ENCODE assay signal across 10 mouse cellular contexts in genomic region chr2:21002538-21002937, GRCm38 (mm10). TPM values are rescaled to one million over a fixed set of nuclear protein-coding genes. Genes with fewer than 3 reads are reported as not detected.
DNase-seq lines count a peak whose midpoint lies in the region; ATAC-seq and TF ChIP-seq lines count a peak whose summit lies in the region.
"Had no signal": no experiment of that assay in that cellular context is flagged by ENCODE, and none has a peak within 500 bp of the region (broad histone marks: within the 10 kb centered on the region; RNA-seq: fewer than 3 reads in every experiment).

No protein-coding gene starts in this region.

- no peaks in the 10 kb centered on the region for H3K27me3 ChIP-seq in liver, embryonic 11.5 days (replicated peaks; ENCODE audit: control insufficient read depth, insufficient read depth, low read length)

- no peak for TF ChIP-seq CTCF in layer of hippocampus, adult 2 months (conservative IDR thresholded peaks at IDR 0.05)

- no peak overlapping the region for H3K4me2 ChIP-seq in liver, embryonic 11.5 days

- H3K4me3 ChIP-seq in layer of hippocampus, adult 2 months: no peak overlapping the region
- H3K4me3 ChIP-seq in liver, embryonic 11.5 days (ENCODE audit: low read depth, low read length): no peak overlapping the region

- H3K36me3 ChIP-seq in liver, embryonic 11.5 days (ENCODE audit: control insufficient read depth, insufficient read depth, low read length): no peaks in the 10 kb centered on the region

- DNase-seq in heart, adult 9 months (ENCODE audit: low spot score in 2 of 2): peak; percentile 25 to 34
- DNase-seq in heart, postnatal 25 days (ENCODE audit: low spot score): no peak
- peak; percentile 32 for DNase-seq in cerebellum, adult 9-11 months
- DNase-seq in layer of hippocampus, adult 2 months (ENCODE audit: low spot score in 2 of 2): peak; percentile 53 to 71
- DNase-seq in right cerebral cortex, postnatal 14 days: peak; percentile 38
- DNase-seq in c-Kit-positive CD71-positive TER-119-positive erythroid progenitor cells, embryonic 14.5 days (ENCODE audit: low spot score): no peak
- DNase-seq in MN1 (ENCODE audit: low spot score): no peak
- no peak for DNase-seq in liver, embryonic 11.5 days (ENCODE audit: low spot score)
- DNase-seq: thymus, adult 2 months had no signal

- H3K27ac ChIP-seq in layer of hippocampus, adult 2 months: peak overlapping the region; percentile 82
- no peak overlapping the region for H3K27ac ChIP-seq in liver, embryonic 11.5 days (ENCODE audit: low read depth, low read length)
- H3K27ac ChIP-seq: macrophage had no signal

- H3K9me3 ChIP-seq in liver, embryonic 11.5 days (ENCODE audit: control insufficient read depth, low read length): no peaks in the 10 kb centered on the region

- no peak overlapping the region for H3K9ac ChIP-seq in liver, embryonic 11.5 days (ENCODE audit: low read depth, low read length)

- intact Hi-C loops in heart, postnatal 25 days (cut with DNase I): no loop called here

- no peaks in the 10 kb centered on the region for H3K4me1 ChIP-seq in liver, embryonic 11.5 days (replicated peaks; ENCODE audit: control insufficient read depth, insufficient read depth, low read length)

- whole genome bisulfite sequencing in liver, embryonic 11.5 days: 82% methylated on average over 8 of the region's 8 CpGs

- no peak for ATAC-seq in liver, embryonic 11.5 days (replicated peaks; ENCODE audit: low FRiP score)

RNA-seq across cellular contexts. Expression of gene Arhgap21, which starts 33.9 kb away (rescaled TPM):
- 10 to 100 TPM; 70.6 to 77.9 TPM for total RNA-seq in heart, postnatal 25 days (2021)
- total RNA-seq in layer of hippocampus, adult 2 months (2021): 100 to 1,000 TPM; 358 to 386 TPM
- 14.2 and 15.3 TPM in 2 replicates for polyA plus RNA-seq in liver, embryonic 11.5 days (2014; fragmentation: Nextera tagmentation; extraction: Ambion mirVana)

Comparison
In these comparisons a context has a peak if more than half of its experiments do, and no peak if none do; other contexts are left out.
1. DNase-seq: peak in heart, adult 9 months (2 of 2), cerebellum, adult 9-11 months (single experiment), layer of hippocampus, adult 2 months (2 of 2) and right cerebral cortex, postnatal 14 days (single experiment); none in heart, postnatal 25 days (single experiment), c-Kit-positive CD71-positive TER-119-positive erythroid progenitor cells, embryonic 14.5 days (single experiment), MN1 (single experiment) and liver, embryonic 11.5 days (single experiment).
2. RNA of gene Arhgap21, which starts 33.9 kb away (total RNA-seq): 358 to 386 TPM in layer of hippocampus, adult 2 months; 70.6 to 77.9 TPM in heart, postnatal 25 days; every median in the first group is over 4 times any median in the second.